Mouse (Mus musculus) midbrain, embryonic 16.5 days (tissue): ENCODE measurements around the gene Ptch1. TPM values are rescaled to one million over a fixed set of nuclear protein-coding genes. Genes with fewer than 3 reads are reported as not detected.
A peak's percentile ranks its signal among the peaks of the same experiment; 100 is the strongest.

Experiments used
- ATAC-seq: fragments of 200-750 bp; cut with Nextera tagmentation; 2 replicates; pipeline ENCODE4 v1.8.0; 2017; ENCODE audit warnings: moderate TSS enrichment
- H3K27ac ChIP-seq: fragments of 300-500 bp; sonication (generic); 2 replicates; pipeline ENCODE4 v1.5.1; 2014; ENCODE audit warnings: mild to moderate bottlenecking, low read length, mixed read lengths
- H3K27me3 ChIP-seq: fragments of 300-500 bp; sonication (generic); 2 replicates; pipeline ENCODE4 v1.6.1; 2014; ENCODE audit warnings: low read depth, low read length, mixed read lengths; ENCODE audit not compliant: control insufficient read depth, insufficient read depth
- H3K36me3 ChIP-seq: fragments of 300-500 bp; sonication (generic); 2 replicates; pipeline ENCODE4 v1.6.1; 2014; ENCODE audit warnings: mild to moderate bottlenecking, low read length, moderate library complexity, mixed read lengths; ENCODE audit not compliant: control insufficient read depth, insufficient read depth
- H3K4me1 ChIP-seq: fragments of 300-500 bp; sonication (generic); 2 replicates; pipeline ENCODE4 v1.6.1; 2014; ENCODE audit warnings: mild to moderate bottlenecking, low read length, mixed read lengths; ENCODE audit not compliant: control insufficient read depth, insufficient read depth
- H3K4me2 ChIP-seq: fragments of 300-500 bp; sonication (generic); 2 replicates; pipeline ENCODE4 v1.6.1; 2014; ENCODE audit warnings: mild to moderate bottlenecking, low read length, mixed read lengths
- H3K4me3 ChIP-seq: fragments of 300-500 bp; sonication (generic); 2 replicates; pipeline ENCODE4 v1.5.1; 2014; ENCODE audit warnings: low read depth, mild to moderate bottlenecking, low read length, moderate library complexity, mixed read lengths
- H3K9ac ChIP-seq: fragments of 300-500 bp; sonication (generic); 2 replicates; pipeline ENCODE4 v1.6.1; 2014; ENCODE audit warnings: low read depth, low read length, mixed read lengths
- H3K9me3 ChIP-seq: fragments of 300-500 bp; sonication (generic); replicated peaks from 2 replicates; pipeline ENCODE4 v1.6.1; 2014; ENCODE audit warnings: mild to moderate bottlenecking, low read length, mixed read lengths; ENCODE audit not compliant: control insufficient read depth, poor library complexity, severe bottlenecking
- WGBS: fragments of 180-500 bp; shearing (Covaris S2); extraction: QIAGEN DNeasy Blood & Tissue Kit; methylation state at CpG from one replicate; pipeline ENCODE4 v1.1.7; 2014; 5-methylcytosine and 5-hydroxymethylcytosine counted together
- polyA plus RNA-seq: library from polyadenylated mRNA; unstranded; fragments of >200 nt; fragmentation: Nextera tagmentation; extraction: Ambion mirVana; gene quantifications from 2 replicates; pipeline ENCODE4 v1.2.1, GENCODE M21; 2015

Gene Ptch1
- polyA plus RNA-seq, 1 experiment from 2014 or later, result 14.3 TPM

DNA sequence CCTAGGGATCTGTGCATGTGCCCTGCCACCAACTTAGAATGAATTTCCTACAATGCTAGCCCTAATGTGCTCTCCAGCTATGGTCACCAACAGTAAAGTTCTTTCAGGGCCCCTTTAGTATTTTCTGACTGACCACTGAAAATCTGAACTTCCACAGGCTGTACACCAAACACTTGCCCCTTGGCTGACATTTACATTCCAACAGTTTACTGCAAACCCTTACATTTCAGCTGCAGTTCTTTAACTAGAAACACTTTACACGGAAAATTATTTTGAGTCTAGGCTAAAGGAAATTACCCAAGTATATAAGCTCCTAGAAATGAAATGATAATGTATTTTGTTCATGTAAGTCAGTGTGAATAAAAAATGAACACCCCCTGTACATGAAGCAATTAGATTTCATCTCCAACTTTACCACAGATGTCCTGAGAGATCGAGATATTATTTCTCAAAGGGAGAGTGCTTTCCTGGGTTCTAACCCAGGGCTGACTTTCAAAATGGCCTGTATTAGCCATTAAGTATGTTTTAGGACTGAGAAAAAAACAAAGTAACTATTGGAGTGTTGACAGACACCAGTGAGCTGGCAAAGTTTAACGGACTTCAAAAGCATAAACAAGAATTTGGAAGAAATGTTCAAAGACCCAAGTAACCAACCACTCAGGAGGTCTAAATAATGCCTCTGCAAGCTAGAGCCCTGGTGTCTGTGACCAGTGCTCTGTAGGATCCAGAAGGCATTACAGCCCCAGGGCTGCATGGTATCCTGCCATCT lies 43.6 kb downstream of the Ptch1 start:
- Histone ChIP-seq H3K36me3 (peaks cover 29% of the 10 kb centered on the region), H3K4me2 (no peak overlapping the region), H3K4me3 (no peak overlapping the region), H3K9me3 (no peaks in the 10 kb centered on the region), H3K27me3 (no peaks in the 10 kb centered on the region), H3K9ac (no peak overlapping the region), H3K27ac (no peak overlapping the region), H3K4me1 (peaks cover 19% of the 10 kb centered on the region)
- 61% methylated on average over 3 of the region's 3 CpGs for WGBS
- no peak for ATAC-seq

DNA sequence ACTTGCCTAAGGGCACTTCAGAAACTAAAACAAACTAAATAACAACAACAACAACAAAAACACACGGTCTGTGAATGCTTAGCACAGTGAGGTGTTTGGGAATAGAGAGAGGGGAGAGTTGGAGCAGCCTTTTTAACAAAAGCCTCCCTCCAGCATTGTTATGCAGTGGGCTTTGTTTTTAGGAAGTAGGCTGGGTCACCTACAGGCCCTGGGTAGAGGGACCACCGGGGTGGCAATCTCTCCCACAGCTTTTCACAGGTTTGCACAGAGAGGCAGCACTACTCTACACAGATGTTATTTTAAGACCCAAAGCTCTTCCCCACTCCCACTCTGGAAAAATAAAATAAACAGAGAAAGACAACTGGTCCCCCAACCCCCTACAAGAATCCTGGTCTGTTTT lies 44.5 kb downstream of the Ptch1 start:
- no peak overlapping the region for H3K4me3 ChIP-seq
- no peaks in the 10 kb centered on the region for H3K27me3 ChIP-seq
- H3K9me3 ChIP-seq, result no peaks in the 10 kb centered on the region
- no peak for ATAC-seq
- 9% methylated on average over 2 of the region's 2 CpGs for WGBS
- H3K27ac ChIP-seq, result no peak overlapping the region
- H3K4me1 ChIP-seq, result peaks cover 19% of the 10 kb centered on the region
- H3K36me3 ChIP-seq, result peaks cover 33% of the 10 kb centered on the region
- H3K4me2 ChIP-seq, result no peak overlapping the region
- H3K9ac ChIP-seq, result no peak overlapping the region

DNA sequence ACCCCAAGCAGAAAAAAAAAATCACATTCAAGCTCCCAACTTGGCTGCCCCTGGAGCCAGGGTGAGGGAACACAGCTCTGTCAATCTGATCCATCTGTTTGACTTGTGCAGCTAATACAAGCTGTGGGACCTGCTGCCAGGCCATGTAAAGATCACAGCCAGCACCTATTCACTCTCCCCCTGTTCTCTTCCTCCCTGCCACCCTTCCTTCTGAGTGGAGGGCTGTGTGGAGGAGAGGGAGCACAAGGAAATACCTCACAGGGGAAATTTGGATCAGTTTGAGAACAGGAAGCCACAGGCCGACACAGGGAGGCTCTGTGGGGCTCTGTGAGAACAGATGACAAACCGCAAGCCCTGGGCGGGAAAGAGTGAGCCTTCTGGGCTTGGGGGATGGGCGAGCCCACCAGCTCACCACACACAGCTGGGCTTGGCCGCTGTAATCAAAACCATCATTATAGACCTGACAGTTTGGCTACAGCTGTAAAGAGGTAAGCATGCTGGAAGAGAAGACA lies 45.2 kb downstream of the Ptch1 start:
- Histone ChIP-seq H3K4me2 (no peak overlapping the region), H3K27me3 (no peaks in the 10 kb centered on the region), H3K9ac (0 out of 2 replicates have a peak overlapping the region, but pooled peaks have one; percentile 11), H3K36me3 (peaks cover 29% of the 10 kb centered on the region), H3K27ac (no peak overlapping the region), H3K9me3 (no peaks in the 10 kb centered on the region), H3K4me3 (no peak overlapping the region), H3K4me1 (peaks cover 19% of the 10 kb centered on the region)
- peak; percentile 32 for ATAC-seq
- WGBS, result 15% methylated on average over 5 of the region's 5 CpGs

DNA sequence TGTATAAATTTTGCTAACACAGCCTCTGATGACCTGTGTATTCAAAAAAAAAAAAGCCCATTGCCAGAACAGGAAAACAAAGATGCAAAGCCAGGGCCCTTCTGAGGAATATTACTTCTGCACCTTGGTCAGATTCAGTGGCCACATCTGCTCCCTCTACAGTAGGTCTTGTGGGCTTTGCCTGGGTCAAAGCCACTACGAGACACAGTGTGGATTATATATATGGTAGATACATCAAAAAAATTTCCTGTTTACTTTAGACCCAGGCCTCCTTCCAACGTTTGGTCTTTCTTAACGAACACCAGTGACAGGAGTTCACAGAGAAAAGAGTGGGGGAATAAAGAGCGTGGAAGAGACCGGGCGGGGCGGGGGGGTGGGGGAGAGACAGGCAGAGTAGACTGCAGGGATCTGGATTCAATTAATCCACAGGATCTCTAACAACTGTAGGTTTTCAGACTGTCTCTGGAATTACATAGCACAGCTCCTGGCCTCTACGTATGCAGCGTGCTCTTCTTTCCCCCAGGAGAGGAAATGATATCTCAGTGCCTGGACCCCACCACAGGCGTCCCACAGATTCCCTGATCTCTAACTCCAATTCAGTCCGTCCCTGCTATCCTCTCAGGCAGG lies 47.7 kb downstream of the Ptch1 start:
- Histone ChIP-seq H3K27me3 (no peaks in the 10 kb centered on the region), H3K9ac (no peak overlapping the region), H3K4me1 (peaks cover 19% of the 10 kb centered on the region), H3K27ac (no peak overlapping the region), H3K4me3 (no peak overlapping the region), H3K36me3 (peaks cover 29% of the 10 kb centered on the region), H3K9me3 (no peaks in the 10 kb centered on the region), H3K4me2 (no peak overlapping the region)
- 61% methylated on average over 11 of the region's 11 CpGs for WGBS
- ATAC-seq, result no peak

DNA sequence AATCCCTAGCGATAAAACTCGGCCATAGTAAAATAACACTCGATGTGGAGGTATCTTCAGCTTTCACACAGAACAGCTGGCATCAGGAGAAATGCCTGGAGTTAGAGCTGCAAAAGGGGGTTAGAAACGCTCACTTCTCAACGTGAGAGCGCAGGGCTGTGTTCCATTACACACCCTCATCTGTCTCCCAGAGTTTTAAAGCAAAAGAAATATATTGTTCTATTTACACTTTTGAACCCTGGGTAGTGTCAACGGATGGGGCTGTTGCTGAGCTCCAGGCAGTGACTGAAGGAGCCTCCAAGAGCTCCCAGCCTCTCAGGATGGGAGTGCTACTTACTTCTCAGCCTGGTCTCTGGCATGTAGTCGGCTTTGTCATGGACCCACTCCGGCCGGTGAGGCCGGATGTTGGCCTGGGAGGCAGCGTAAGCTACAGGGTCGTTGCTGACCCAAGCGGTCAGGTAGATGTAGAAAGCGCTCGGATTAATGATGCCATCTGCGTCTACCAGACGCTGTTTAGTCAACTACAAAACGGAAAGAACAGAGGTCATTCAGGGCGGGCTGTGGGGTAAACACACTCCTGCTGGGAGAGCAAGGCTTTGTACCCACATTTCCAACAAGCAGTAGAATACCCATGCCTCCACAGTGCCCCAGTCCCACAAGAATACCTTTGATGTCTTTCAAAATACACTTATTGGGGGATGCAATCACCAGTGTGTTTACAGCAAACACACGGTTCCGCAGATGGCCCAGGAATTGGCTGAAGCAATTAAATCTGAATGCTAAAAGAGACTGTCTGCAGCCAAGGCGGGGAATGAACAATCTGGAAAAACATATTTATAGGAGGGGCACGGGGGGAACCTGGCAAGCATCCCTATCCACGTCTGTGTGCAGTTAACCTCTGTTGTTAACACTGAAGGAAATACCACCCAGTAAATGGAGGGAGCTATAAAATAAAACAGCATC lies 48.5 kb downstream of the Ptch1 start:
- 69% methylated on average over 25 of the region's 25 CpGs for WGBS
- H3K4me2 ChIP-seq, result no peak overlapping the region
- H3K9me3 ChIP-seq, result no peaks in the 10 kb centered on the region
- H3K4me1 ChIP-seq, result peaks cover 19% of the 10 kb centered on the region
- no peaks in the 10 kb centered on the region for H3K27me3 ChIP-seq
- no peak for ATAC-seq
- H3K4me3 ChIP-seq, result no peak overlapping the region
- peaks cover 32% of the 10 kb centered on the region for H3K36me3 ChIP-seq
- H3K27ac ChIP-seq, result no peak overlapping the region
- H3K9ac ChIP-seq, result no peak overlapping the region

DNA sequence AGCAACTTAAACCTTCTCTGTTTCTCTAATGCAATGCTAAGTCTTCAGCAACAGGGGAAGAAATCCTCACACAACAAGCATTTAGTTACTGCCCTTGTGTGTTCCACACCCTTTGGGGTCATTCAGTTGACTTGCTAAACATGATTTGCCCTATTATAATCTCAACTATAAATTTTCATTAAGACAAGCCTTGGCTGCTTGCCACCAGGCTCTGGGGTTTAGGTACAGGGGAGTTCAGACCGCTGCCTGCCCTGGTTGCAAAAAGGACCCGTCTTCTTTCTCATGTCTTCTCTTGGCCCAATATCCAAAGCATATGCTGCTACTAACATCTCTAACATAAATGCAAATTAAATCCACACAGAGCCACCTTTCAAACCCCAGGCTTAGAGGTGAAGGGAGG lies 49.3 kb downstream of the Ptch1 start:
- Histone ChIP-seq H3K4me1 (peaks cover 17% of the 10 kb centered on the region), H3K27me3 (no peaks in the 10 kb centered on the region), H3K9me3 (no peaks in the 10 kb centered on the region), H3K4me3 (no peak overlapping the region), H3K27ac (no peak overlapping the region), H3K4me2 (no peak overlapping the region), H3K9ac (no peak overlapping the region), H3K36me3 (peaks cover 38% of the 10 kb centered on the region)
- WGBS, result 53% methylated on average over 2 of the region's 2 CpGs
- no peak for ATAC-seq

DNA sequence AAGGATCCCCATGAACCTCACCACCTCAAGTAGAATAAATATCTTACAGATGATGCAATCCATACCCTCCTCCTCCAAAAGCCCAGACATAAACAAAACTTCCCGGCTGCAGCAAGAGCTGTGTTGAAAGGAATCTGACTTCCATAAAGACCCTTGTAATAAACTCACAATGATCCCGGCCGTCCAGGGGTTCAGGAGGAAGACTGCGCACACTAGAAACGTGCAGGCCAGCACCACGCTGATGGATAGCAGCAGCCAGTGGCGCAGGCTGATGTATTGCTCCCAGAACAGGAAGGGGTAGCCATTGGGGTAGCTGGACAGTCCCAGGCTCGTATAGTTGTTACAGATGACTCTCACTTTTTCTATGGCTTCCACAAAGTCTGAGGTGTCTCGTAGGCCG lies 50.6 kb downstream of the Ptch1 start:
- Histone ChIP-seq H3K9ac (no peak overlapping the region), H3K4me3 (no peak overlapping the region), H3K9me3 (no peaks in the 10 kb centered on the region), H3K27ac (no peak overlapping the region), H3K4me2 (no peak overlapping the region), H3K36me3 (peaks cover 50% of the 10 kb centered on the region), H3K27me3 (no peaks in the 10 kb centered on the region), H3K4me1 (peaks cover 8% of the 10 kb centered on the region)
- 75% methylated on average over 10 of the region's 10 CpGs for WGBS
- ATAC-seq, result no peak

DNA sequence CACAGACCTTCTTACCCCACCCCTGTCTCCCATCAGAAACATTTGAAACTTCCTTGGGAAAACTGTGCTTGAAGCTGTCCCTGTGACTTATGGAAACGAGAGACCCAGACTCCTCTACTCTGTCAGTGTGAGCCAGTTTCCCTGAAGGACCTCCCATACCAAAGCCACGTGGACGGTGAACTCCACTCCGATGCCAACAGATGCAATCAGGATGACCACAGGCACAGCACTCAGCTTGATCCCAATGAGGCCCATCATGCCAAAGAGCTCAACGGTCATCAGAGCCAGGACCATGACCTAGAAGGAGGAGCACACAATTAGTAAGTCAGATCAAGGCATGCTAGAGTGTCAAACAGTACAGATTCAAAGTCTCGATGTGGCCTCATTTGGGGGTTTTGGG lies 53.3 kb downstream of the Ptch1 start:
- Histone ChIP-seq H3K27ac (no peak overlapping the region), H3K4me1 (peaks cover 3% of the 10 kb centered on the region; the same call in 1 of the 2 replicates), H3K4me3 (no peak overlapping the region), H3K36me3 (peaks cover 42% of the 10 kb centered on the region), H3K9me3 (no peaks in the 10 kb centered on the region), H3K27me3 (no peaks in the 10 kb centered on the region), H3K9ac (no peak overlapping the region), H3K4me2 (no peak overlapping the region)
- ATAC-seq, result no peak
- WGBS, result 85% methylated on average over 6 of the region's 6 CpGs
